Mouse (Mus musculus): ENCODE measurements around the gene Nebl. TPM values are rescaled to one million over a fixed set of nuclear protein-coding genes. Genes with fewer than 3 reads are reported as not detected.

Nebl gene
- polyA plus RNA-seq (2014; fragmentation: Illumina TruSeq; extraction: RNeasy Lipid Tissue Mini Kit (QIAGEN cat#74804); ENCODE audit: low replicate concordance): 5.1 TPM

DNA sequence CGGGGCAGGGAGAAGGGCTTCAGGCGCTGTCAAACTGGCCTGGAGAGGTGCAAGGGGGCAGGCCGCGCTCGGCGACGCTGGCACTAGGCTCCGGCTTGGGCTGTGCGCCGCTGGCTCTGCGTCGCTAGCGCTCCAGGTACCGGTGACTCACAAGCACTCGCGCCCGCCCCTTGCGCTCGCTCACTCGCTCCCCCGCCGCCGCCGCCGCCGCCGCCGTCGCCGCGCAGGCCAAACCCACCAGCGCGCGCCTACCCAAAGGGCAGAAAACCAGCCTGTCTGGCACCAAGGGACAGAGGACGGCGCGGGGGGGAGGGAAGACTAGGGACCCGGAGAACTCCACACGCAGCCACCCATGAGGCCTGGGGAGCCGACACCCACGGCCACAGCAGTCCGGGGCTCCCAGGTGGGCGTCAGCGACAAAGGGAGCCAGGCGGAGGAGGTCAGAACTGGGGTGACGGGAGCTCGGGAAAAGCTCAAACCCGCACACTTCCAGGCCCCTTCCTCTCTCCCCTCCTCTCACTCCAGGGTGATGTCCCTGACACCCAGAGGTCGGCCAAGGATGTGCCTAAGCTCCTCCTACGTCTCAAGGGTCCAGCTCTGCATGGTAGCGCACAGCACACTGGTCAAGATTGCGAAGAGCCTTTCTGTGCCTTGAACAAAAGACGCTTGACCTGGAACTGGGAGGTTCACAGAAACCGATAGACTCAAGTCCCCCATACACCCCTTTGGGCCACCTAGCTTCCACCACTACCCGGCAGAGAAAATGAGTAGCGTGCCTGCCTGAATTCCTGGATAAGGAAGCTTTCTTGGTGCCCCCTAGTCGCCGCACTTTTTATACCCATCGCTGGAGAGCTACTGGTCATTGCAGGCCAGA, at the start of gene Nebl:
TSS of gene Nebl (minus strand) at position 508 of the 874 bp plus-strand sequence.

